Mouse (Mus musculus): ENCODE measurements around the gene Pdgfc. TPM values are rescaled to one million over a fixed set of nuclear protein-coding genes. Genes with fewer than 3 reads are reported as not detected.

Gene Pdgfc
- total RNA-seq, 1 experiment: 16.9 TPM

- H3K4me3 ChIP-seq (ENCODE audit: insufficient read depth in 1 of 2, low read depth in 1 of 2, low read length in 2 of 2, poor library complexity in 1 of 2, severe bottlenecking in 1 of 2): no peak overlapping the region
- no peaks in the 10 kb centered on the region for H3K36me3 ChIP-seq (ENCODE audit: control insufficient read depth, insufficient read depth, low read length, poor library complexity, severe bottlenecking)
- in situ Hi-C loops (cut with MboI; ENCODE audit: low sequenced_read_pairs in 2 of 2, unreplicated experiment in 2 of 2): no loop called here
- no peak for DNase-seq (ENCODE audit: low read depth, low spot score)
- no peak for TF ChIP-seq ZNF384 (IDR thresholded peaks at IDR 0.05; ENCODE audit: low read depth, low read length)
- no peak for TF ChIP-seq HCFC1 (IDR thresholded peaks at IDR 0.05; ENCODE audit: borderline replicate concordance, insufficient read depth, low read length)
- no peak for TF ChIP-seq ZC3H11A (IDR thresholded peaks at IDR 0.05; ENCODE audit: borderline replicate concordance, low read depth, low read length)
- no peak for TF ChIP-seq CHD2 (IDR thresholded peaks at IDR 0.05; ENCODE audit: low read depth, low read length)
- TF ChIP-seq MAFK (IDR thresholded peaks at IDR 0.05; ENCODE audit: insufficient read depth, low read depth, low read length): no peak
- peaks cover 0 to 2% of the 10 kb centered on the region in 2 experiments; a peak in 1 of 4 replicates for H3K4me1 ChIP-seq (ENCODE audit: control insufficient read depth in 2 of 2, insufficient read depth in 2 of 2, low read length in 2 of 2, poor library complexity in 1 of 2)
- H3K9me3 ChIP-seq (ENCODE audit: control insufficient read depth, insufficient read depth, low read depth, low read length): no peaks in the 10 kb centered on the region
- no peak overlapping the region for H3K27ac ChIP-seq (ENCODE audit: insufficient read depth, low read depth, low read length, poor library complexity, severe bottlenecking)
- H3K9ac ChIP-seq (ENCODE audit: insufficient read depth, low read depth, low read length, poor library complexity, severe bottlenecking): no peak overlapping the region
Measured at GRCm38 (mm10) chr3:81051522-81051921, 15.3 kb downstream of the Pdgfc start.

DNA sequence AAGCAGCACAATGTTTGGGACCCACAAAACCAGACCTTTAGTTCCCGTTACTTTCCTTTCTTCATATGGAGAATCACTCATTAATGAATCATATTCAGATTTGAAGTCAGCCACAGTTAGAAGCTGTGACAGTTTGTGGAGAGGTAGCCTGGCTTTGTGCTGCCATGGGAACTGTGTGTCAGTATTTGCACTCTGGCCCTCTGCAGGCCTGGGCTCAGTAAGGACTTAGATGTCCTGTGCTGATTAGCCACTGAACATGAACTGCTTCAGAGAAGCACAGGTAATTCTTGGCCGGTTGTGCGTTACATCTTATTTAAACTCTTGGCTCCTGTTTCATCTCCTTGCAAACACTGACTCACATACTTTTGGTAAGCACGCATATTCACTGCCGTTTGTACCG, 16.2 kb downstream of the Pdgfc start:
- no peaks in the 10 kb centered on the region for H3K9me3 ChIP-seq (ENCODE audit: control insufficient read depth, insufficient read depth, low read depth, low read length)
- H3K4me1 ChIP-seq (ENCODE audit: control insufficient read depth in 2 of 2, insufficient read depth in 2 of 2, low read length in 2 of 2, poor library complexity in 1 of 2): peaks cover 0 to 4% of the 10 kb centered on the region in 2 experiments; a peak in 1 of 4 replicates
- DNase-seq (ENCODE audit: low read depth, low spot score): no peak
- H3K4me3 ChIP-seq (ENCODE audit: insufficient read depth in 1 of 2, low read depth in 1 of 2, low read length in 2 of 2, poor library complexity in 1 of 2, severe bottlenecking in 1 of 2): no peak overlapping the region
- no peak overlapping the region for H3K27ac ChIP-seq (ENCODE audit: insufficient read depth, low read depth, low read length, poor library complexity, severe bottlenecking)
- no peak overlapping the region for H3K9ac ChIP-seq (ENCODE audit: insufficient read depth, low read depth, low read length, poor library complexity, severe bottlenecking)
- in situ Hi-C loops (cut with MboI; ENCODE audit: low sequenced_read_pairs in 2 of 2, unreplicated experiment in 2 of 2): no loop called here
- no peak for TF ChIP-seq ZNF384 (IDR thresholded peaks at IDR 0.05; ENCODE audit: low read depth, low read length)
- no peak for TF ChIP-seq ZC3H11A (IDR thresholded peaks at IDR 0.05; ENCODE audit: borderline replicate concordance, low read depth, low read length)
- TF ChIP-seq MAFK (IDR thresholded peaks at IDR 0.05; ENCODE audit: insufficient read depth, low read depth, low read length): no peak
- no peak for TF ChIP-seq CHD2 (IDR thresholded peaks at IDR 0.05; ENCODE audit: low read depth, low read length)
- TF ChIP-seq HCFC1 (IDR thresholded peaks at IDR 0.05; ENCODE audit: borderline replicate concordance, insufficient read depth, low read length): no peak
- no peaks in the 10 kb centered on the region for H3K36me3 ChIP-seq (ENCODE audit: control insufficient read depth, insufficient read depth, low read length, poor library complexity, severe bottlenecking)

GRCm38 (mm10) chr3:81054074-81054473, 17.9 kb downstream of the Pdgfc start:
- TF ChIP-seq ZC3H11A (IDR thresholded peaks at IDR 0.05; ENCODE audit: borderline replicate concordance, low read depth, low read length) (no peak), CHD2 (IDR thresholded peaks at IDR 0.05; ENCODE audit: low read depth, low read length) (no peak), MAFK (IDR thresholded peaks at IDR 0.05; ENCODE audit: insufficient read depth, low read depth, low read length) (no peak), ZNF384 (IDR thresholded peaks at IDR 0.05; ENCODE audit: low read depth, low read length) (no peak), HCFC1 (IDR thresholded peaks at IDR 0.05; ENCODE audit: borderline replicate concordance, insufficient read depth, low read length) (no peak)
- H3K4me3 ChIP-seq (ENCODE audit: insufficient read depth in 1 of 2, low read depth in 1 of 2, low read length in 2 of 2, poor library complexity in 1 of 2, severe bottlenecking in 1 of 2): no peak overlapping the region
- DNase-seq (ENCODE audit: low read depth, low spot score): no peak
- H3K9me3 ChIP-seq (ENCODE audit: control insufficient read depth, insufficient read depth, low read depth, low read length): no peaks in the 10 kb centered on the region
- H3K9ac ChIP-seq (ENCODE audit: insufficient read depth, low read depth, low read length, poor library complexity, severe bottlenecking): no peak overlapping the region
- H3K27ac ChIP-seq (ENCODE audit: insufficient read depth, low read depth, low read length, poor library complexity, severe bottlenecking): no peak overlapping the region
- peaks cover 0 to 10% of the 10 kb centered on the region in 2 experiments; a peak in 2 of 4 replicates for H3K4me1 ChIP-seq (ENCODE audit: control insufficient read depth in 2 of 2, insufficient read depth in 2 of 2, low read length in 2 of 2, poor library complexity in 1 of 2)
- H3K36me3 ChIP-seq (ENCODE audit: control insufficient read depth, insufficient read depth, low read length, poor library complexity, severe bottlenecking): no peaks in the 10 kb centered on the region
- in situ Hi-C loops (cut with MboI; ENCODE audit: low sequenced_read_pairs in 2 of 2, unreplicated experiment in 2 of 2): no loop called here

DNA sequence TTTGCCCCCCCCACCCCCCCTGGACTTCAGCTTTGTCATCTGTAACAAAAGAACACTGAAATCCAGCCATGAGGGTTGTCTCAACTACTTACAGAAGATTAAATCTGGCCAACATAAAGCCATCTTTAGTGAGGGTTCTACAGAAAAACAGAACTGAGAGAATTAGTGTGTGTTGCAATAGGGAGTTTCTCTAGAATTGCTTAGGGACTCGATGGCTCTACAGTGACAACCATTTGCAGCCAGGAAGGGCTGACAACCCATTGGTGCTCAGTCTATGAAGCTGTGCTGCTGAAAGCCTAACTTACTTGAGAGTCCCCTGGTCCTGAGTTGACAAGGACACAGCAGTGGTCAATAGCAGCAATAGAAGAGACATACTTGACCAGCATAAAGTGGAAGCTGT, 21.5 kb downstream of the Pdgfc start:
- no peak for DNase-seq (ENCODE audit: low read depth, low spot score)
- in situ Hi-C loops (cut with MboI; ENCODE audit: low sequenced_read_pairs in 2 of 2, unreplicated experiment in 2 of 2): no loop called here
- Histone ChIP-seq H3K9ac (ENCODE audit: insufficient read depth, low read depth, low read length, poor library complexity, severe bottlenecking) (no peak overlapping the region), H3K9me3 (ENCODE audit: control insufficient read depth, insufficient read depth, low read depth, low read length) (no peaks in the 10 kb centered on the region), H3K36me3 (ENCODE audit: control insufficient read depth, insufficient read depth, low read length, poor library complexity, severe bottlenecking) (no peaks in the 10 kb centered on the region), H3K4me3 (ENCODE audit: insufficient read depth in 1 of 2, low read depth in 1 of 2, low read length in 2 of 2, poor library complexity in 1 of 2, severe bottlenecking in 1 of 2) (no peak overlapping the region), H3K4me1 (ENCODE audit: control insufficient read depth in 2 of 2, insufficient read depth in 2 of 2, low read length in 2 of 2, poor library complexity in 1 of 2) (peaks cover 0 to 9% of the 10 kb centered on the region in 2 experiments; a peak in 2 of 4 replicates), H3K27ac (ENCODE audit: insufficient read depth, low read depth, low read length, poor library complexity, severe bottlenecking) (peak overlapping the region; percentile 45)
- no peak for TF ChIP-seq MAFK (IDR thresholded peaks at IDR 0.05; ENCODE audit: insufficient read depth, low read depth, low read length)
- no peak for TF ChIP-seq CHD2 (IDR thresholded peaks at IDR 0.05; ENCODE audit: low read depth, low read length)
- no peak for TF ChIP-seq HCFC1 (IDR thresholded peaks at IDR 0.05; ENCODE audit: borderline replicate concordance, insufficient read depth, low read length)
- no peak for TF ChIP-seq ZNF384 (IDR thresholded peaks at IDR 0.05; ENCODE audit: low read depth, low read length)
- no peak for TF ChIP-seq ZC3H11A (IDR thresholded peaks at IDR 0.05; ENCODE audit: borderline replicate concordance, low read depth, low read length)
